Mouse (Mus musculus): ENCODE measurements at regions not wholly inside any gene's neighbourhood (a gene's known extent, or its start where the extent isn't known, plus 50 kb on each side); places are given as distances from the start of the nearest gene placed in this dataset.
"Not testable (repeated sequence)": the region's sequence is repeated elsewhere in the genome, so short reads cannot be mapped to it uniquely, and the experiment has no call there.

DNA sequence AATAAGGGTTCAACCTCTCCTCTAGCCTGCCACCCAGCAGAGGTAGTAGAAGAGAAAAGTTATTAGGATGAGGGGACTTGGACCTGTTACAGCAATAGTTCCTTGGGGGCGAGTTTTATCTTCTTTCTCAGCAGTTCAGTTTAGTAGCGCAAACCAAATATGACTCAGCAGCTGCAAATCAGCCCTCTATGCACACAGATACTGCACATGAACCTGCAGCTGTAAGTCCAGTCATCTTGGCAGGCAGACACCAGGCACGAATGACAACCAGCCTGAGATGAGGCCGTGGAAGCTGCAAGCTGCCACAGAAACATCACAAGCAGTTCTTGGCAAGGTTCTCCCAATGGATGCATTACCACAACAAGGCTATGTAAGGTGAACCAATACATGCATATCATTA is 327.0 kb upstream of the Akr1e1 start:
- peak; percentile 29 for DNase-seq (ENCODE audit: low read depth, low spot score)

DNA sequence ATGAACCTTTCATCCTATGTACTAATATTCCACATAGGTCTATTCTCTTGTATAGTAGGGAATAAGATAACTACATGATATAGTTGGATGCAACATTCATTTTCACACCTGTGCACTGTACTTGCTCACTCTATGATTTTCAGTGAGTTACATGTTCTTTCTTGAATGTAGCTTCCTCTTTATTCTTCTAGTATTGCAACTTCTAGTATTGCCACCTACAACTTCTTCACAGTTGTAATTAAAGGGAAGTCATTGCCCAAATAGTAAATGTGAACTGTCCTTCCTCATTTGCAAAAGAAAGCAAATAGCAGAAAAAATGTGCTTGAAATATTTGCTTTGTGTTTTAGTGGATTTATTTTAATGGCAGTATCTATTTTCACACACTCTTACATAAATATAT is 330.9 kb upstream of the Akr1e1 start:
- no peak for DNase-seq (ENCODE audit: low read depth, low spot score)

DNA sequence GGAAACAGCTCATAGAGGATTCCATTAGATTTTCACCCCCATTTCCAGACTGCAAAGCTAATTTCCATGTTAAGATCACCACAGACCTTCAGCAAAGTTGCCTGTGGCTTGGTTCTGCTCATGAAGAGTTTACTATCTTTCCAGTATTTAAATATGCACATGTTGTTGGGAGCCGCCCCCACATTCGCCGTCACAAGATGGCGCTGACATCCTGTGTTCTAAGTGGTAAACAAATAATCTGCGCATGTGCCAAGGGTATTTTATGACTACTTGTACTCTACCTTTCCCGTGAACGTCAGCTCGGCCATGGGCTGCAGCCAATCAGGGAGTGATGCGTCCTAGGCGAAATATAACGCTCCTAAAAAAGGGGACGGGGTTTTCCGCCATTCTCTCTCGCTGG is 333.5 kb upstream of the Akr1e1 start:
- DNase-seq (ENCODE audit: low read depth, low spot score): peak; percentile 45

DNA sequence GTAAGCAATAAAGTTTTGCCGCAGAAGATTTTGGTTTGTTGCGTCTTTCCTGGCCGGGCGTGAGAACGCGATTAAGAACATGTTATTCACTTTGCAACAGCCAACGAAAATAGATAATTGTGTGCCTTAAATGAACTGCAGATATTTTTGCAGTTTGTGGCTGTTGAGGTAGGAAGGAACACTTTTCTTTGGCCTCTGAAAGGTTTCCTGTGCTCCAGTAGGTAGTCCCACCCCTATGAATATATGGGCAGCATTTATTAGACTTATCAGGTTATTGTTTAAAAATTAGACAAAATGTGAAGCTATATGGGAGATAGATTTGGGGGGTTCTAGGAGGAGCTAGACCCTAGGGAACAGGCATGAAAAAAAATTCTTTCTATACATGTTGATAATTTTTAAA is 334.1 kb upstream of the Akr1e1 start:
- peak; percentile 2 for DNase-seq (ENCODE audit: low read depth, low spot score)

DNA sequence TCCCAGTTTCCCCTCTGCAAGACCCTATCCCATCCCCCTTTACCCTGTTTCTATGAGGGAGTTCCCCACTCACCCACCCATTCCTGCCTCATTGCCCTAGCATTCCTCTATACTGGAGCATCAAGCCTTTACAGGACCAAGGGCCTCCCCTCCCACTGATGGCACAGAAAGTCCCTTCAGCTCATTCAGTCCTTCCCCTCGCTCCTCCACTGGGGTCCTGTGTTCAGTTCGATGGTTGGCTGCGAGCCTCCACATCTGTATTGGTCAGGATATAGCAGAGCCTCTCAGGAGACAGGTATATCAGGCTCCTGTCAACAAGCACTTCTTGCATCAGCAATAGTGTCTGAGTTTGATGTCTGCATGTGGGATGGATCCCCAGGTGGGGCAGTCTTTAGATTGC is 346.4 kb upstream of the Akr1e1 start:
- no peak for DNase-seq (ENCODE audit: low read depth, low spot score)

DNA sequence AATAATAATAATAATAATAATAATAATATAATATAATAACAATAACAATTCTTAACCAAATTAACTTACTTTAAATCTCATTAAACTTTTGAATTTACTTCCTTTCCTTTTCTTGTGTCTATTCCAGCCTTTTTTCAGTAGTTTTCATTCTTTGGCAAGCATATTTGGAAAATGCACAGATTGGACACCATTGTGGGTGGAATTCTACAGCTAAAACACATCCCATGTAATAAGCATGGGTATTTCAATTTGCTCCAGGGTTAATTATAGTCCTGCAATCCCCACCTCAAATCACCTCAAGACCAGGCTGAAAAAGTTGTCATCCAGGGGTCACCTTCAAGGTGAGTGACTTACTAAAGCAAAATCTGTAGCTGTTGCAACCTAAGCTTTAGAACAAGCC is 355.9 kb upstream of the Akr1e1 start:
- DNase-seq (ENCODE audit: low read depth, low spot score): peak; percentile 28

DNA sequence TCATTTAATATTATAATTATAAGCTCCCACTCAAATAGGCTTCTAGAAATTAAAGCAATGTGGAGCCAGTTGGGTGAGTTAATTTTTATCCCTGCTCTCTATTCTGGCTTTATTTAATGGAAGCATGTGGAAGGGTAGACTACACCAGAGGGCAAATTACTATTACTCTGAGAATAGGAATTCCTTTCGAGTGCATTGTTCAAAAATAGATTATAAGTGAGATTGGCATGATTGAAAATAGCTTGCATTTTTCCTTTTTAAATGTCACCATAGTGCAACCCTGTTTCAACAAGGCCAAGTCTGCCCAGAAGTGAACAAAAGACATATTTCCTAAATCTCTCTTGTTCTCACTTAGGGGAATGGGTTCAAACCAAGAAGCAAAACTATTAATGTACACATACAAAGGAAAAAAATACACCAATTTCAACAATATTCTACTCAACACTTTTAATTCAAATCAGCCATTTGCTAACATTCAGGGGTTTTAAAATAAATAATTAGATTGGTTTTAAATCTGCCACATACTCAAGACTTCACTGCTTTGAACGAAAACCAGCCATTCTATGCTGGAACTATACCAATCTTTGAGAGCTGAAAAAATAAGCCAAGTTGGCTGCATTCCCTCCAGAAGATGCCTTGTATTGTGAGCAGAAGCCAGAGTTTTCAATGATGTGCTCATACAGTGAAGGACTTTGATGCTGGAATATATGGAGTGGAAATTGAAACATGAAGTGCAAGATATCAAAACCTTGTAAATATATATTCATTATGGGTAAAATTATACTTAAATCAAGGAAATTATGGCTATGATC is 361.3 kb upstream of the Akr1e1 start:
- peak; percentile 63 for DNase-seq (ENCODE audit: low read depth, low spot score)

DNA sequence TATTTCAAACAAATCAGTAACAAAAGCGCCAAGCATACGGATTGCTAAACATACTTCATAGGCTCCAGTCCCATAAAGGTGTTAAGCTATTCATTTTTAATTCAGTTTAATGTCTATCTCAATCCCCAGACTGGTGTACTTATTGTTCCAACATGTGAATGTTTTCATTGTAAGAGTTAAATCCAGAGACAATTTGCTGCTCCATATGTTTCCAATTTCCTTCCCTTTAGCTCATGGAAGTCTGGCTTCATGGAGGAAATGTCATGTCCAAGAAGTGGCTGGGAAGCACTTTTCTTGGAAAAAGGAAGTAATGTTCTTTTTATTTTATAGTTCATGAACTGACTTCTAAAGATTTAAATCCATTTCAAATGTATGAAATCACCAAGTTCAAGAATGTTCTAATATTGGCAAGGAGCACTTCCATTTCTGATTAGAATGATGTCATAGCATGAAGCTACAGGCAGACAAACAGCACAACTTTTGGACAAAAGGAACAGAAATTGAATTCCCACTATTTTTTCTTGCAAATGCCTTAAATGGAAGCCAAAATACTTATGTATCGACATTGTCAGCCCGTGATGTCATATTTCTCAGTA is 362.6 kb upstream of the Akr1e1 start:
- peak; percentile 3 for DNase-seq (ENCODE audit: low read depth, low spot score)

DNA sequence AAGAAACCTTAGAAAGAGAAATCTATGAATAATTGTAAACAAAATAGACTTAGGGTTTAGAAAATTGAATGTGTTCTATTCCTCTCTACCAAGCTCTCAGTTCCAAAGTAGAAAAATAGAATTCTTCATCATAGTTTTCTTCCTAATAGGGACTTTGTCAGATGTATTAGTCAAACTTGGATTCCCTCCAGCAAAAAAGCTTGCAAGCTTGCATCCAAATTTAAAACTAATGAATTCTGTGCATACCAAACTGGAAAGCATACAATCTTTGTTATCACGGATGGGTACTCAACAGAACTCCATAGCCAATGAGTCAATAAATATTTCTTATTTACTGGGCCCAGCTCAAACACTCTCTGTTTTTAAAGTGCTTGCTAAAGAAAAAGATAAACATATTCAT is 383.9 kb upstream of the Akr1e1 start:
- DNase-seq (ENCODE audit: low read depth, low spot score): peak; percentile 58

DNA sequence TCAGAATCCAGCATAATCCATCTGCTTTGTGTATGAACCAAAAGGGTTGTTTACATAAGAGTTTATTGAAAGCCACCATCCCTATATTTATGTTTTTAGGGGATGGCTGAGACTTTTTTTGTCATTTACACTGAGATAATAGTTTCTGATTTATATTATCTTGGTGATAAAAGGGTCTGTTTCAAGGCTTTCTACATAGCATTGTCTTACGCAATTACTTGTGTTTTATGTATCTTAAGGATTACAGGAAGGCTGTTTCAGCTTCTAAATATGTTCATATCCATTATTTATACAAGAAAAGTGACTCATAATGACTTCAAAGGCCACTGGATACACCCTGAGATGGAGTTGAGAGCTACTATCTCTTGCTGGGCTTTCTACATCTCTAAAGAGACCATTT is 399.3 kb upstream of the Akr1e1 start:
- DNase-seq (ENCODE audit: low read depth, low spot score): no peak

DNA sequence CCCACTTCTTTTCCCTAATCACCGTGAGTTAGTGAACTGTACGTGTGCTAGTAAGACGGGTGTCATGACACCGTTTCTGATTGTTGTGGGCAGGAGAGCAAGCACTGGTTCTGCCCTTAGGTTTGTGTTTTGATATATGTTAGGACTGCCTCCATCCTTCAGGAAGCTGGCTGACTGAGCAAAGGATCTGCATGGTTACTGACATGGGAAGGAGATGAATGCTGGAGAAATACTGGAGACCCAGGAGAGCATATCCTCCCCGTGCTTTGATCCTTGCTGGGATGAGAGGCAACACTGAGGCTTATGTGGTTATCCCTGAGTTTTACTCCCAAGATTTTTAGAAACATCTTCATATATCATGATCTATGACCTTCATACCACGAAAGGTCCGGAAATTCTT is 413.5 kb upstream of the Akr1e1 start:
- DNase-seq (ENCODE audit: low read depth, low spot score): no peak

DNA sequence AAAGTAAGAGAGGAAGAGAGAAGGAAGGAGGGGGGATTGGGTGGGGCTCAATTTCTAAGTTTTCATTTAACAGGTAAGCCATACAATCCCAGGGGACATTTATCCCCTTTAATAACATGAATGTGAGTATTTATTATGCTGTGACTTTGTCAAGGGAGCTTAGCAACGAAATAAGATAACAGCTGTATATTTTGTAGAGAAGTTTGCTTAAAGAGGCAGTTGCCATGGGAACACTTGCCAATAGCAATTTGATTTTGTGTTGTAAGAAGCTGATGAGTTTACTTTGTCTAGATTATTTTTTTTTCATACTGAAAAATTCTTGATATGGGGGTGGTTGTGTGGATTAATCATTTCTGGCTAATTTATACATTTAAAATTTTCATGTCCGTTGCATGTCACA is 450.9 kb upstream of the Akr1e1 start:
- peak; percentile 35 for DNase-seq (ENCODE audit: low read depth, low spot score)

DNA sequence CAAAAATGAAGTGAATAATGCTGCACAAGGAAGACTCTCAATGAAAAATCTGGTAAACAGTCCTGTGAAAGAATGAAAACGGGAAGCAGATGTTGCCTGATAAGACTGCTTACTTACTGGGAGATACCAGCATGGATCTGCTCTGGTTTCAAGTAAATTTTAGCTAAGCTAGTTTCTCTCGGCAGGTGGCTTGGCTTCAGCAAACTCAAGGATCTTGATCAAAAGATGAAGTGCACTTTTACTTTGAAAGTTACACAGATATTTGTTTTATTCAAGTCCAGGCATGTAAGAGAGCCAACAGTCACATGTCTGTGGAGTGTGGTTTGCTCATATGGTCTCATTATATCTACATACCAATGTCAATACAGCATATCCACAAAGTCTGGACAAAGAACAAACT is 451.5 kb upstream of the Akr1e1 start:
- peak; percentile 31 for DNase-seq (ENCODE audit: low read depth, low spot score)

DNA sequence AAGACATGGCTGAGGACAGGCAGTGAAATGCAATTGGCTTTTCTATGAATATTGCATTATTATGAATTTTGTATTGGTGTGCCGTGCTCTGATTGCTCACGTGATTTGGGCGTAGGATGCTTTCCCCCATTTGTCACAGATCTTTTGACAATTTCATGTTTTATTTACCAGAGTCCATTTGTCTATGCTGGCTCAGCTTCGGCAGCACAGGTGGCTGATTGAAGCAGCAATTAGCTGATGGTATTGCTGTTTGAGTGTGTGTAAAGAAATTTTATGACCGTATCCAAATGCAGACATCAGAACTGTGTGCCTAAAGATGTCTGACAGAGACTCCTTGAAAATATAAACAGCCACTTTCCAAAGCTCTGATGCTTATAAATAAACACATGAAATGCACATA is 498.5 kb upstream of the Akr1e1 start:
- DNase-seq (ENCODE audit: low read depth, low spot score): peak; percentile 11

DNA sequence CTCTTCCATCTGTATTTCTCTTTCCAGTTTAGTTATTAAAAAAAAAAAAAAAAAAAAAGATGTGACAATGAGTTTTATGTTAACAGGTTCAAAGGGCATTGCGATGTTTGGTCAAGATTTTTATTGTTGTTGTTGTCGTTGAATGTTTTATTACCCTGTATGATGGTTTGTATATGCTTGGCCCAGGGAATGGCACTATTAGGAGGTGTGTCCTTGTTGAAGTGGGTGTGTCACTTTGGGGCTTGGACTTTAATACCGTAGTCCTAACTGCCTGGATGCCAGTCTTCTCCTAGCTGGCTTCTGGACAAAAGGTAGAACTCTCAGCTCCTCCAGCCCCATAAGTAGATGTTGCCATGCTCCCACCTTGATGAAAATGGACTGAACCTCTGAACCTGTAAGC is 545.9 kb upstream of the Akr1e1 start:
- DNase-seq (ENCODE audit: low read depth, low spot score): no peak

DNA sequence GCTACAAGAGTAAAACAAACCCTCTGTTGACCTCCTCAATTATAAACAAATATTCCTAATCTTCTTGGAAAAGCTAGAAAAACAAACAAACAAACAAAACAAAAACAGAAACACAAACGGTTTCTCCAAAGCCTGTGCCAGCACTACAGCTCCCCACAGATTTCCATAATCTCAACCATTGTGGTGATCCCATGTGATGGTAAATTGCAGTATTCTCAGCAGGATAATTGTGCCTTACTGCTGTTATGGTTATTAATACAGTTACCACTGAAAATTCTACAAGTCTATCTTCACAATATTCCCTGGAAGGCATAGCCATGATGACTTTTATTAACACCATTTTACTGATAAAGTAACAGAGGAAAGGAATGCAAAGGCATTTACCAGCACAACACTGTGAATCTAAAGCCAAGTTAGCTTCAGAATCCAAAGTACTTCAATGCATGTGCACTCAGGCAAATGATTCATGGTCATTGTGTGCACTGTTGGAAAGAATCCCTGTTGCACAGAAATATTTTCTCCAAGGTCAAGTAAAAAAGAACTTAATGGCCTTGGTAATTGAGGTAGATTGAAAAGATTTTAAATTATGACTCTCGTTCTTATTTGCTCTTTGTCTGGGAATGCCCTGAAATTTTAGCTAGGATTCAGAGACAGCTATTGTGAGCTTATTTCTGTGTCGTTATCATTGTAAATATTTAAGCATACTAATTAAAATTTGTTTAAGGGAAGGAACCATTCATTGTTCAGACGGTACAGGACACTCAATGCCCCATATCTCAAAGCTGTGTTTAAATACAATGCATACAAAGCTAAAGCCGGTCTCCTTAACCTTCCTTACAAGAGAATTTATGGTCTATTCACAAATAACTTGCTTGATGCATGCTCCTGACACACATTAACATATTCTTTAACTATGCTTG is 551.1 kb upstream of the Akr1e1 start:
- no peak for DNase-seq (ENCODE audit: low read depth, low spot score)

DNA sequence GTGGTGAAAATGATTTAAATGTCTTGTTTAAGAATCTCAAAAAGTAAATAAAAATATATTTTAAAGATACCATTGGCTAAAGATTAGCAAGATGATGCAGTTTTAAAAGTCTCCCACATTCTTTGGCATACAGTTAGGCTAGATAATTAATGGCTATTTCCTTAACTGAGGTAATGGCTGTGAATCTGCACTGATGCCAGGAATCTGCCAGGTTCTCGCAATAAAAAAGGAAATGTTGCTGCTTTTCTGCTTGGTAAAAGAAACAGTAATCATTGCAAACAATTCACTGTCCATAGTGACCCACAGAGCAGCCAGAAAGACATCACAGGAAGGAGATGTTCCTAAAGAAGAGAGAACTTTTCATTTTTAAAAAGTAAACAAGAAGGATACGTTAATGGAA is 557.7 kb upstream of the Akr1e1 start:
- no peak for DNase-seq (ENCODE audit: low read depth, low spot score)

DNA sequence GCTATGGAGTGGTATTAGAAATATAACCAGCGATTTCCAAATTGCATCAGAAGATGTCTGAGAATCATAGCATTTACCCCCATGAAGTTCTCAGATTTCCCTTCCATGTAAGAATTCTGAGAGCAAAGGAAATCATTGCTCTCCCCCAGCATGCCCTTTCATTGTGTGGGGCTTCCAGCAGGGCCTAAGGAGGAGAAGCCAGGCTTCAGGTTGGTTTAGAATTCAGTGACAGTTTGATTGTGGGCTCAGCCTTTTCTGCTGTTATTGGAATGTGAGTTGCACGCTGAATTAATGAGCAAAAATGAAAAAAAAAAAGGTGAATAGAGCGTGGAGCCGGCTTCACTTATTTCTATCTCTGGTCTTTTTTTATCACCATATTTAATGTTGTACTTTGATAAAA is 570.0 kb upstream of the Akr1e1 start:
- DNase-seq (ENCODE audit: low read depth, low spot score): no peak

DNA sequence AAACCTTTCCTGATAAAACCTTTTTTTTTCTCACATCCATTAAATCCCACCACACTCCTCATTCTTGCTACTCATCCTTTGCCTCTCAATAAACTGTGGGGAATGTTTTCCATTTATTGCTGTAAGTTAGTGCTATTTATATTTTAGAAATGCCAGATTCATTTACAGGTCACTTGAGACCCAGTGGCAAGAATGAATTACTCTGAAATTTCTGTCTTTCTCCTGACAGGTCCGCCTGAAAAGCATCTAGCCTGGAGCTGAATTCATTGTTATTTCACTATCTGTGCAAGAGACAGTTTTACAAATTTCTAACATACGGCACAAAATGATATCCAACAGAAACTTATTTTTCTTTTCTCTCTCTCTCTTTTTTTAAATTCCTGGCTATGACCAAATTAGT is 570.6 kb upstream of the Akr1e1 start:
- no peak for DNase-seq (ENCODE audit: low read depth, low spot score)

DNA sequence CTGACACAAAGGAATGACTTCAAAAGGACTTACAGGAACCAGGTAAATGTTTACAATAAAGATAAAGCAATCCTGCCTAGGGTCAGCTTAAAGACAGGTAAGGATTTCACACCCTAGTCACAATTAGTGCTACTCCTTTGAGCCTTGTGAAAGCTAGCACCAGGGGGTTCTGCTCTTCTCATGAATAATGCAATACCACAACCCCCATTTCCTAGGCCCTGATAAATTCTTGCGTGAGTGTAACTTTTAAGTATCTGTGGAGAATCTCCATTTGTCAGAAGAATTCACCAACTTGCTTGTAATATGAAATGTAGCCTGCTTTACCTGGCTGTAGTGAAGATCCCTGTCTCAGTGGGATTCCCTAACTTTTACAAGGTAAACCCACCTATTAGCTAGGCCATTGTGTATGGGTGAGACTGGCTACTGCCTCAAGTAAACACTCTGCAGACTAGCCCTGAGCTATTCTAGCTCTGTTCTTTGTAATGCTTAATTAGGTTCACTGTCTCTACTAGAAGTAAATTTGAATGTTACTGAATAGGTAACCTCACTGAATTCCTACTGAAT is 576.3 kb upstream of the Akr1e1 start:
- not testable (repeated sequence) for DNase-seq (ENCODE audit: low read depth, low spot score)

DNA sequence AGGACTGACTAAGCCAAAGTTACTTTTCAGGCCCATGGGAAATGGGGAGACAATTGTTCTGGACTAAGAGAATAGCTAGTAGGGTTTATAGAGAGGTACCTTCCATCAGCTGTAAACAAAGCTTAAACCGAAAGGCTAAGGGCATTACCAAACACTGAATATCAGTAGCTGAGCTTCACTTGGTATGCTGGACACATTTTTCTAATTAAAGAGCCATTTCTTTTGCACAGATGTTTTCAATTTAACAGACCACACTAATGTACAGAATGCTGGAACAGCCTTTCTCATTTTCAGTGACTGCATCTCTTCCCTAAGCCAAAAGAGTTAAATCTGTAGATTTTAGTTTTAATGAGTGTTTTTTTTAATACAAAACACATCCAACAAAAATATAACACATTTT is 593.8 kb upstream of the Akr1e1 start:
- no peak for DNase-seq (ENCODE audit: low read depth, low spot score)

DNA sequence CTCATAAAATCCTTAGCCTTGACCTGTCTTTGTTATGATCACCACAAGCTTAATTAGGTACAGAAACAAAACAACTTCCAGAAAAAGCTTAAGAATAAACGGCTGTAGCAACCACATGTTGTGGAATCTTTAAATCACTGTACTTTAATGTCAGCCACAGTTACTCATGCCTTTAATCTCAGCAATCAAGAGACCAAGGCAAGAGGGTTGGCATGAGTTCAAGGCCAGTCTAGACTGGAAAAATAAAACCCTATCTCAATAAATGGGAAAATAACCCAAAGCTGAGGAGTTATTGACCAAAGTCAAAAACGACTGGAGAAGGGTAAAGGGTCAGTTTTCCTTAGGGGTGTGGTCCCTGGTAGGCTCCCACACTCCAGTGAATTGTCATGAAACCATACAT is 595.2 kb upstream of the Akr1e1 start:
- DNase-seq (ENCODE audit: low read depth, low spot score): no peak
